Mouse (Mus musculus): Measurements from ENCODE around the gene Dis3. TPM values are rescaled to one million over a fixed set of nuclear protein-coding genes. Genes with fewer than 3 reads are reported as not detected.
A peak's percentile ranks its signal among the peaks of the same experiment; 100 is the strongest.

The Dis3 gene
- polyA plus RNA-seq (2015; fragmentation: Nextera tagmentation; extraction: Ambion mirVana): 20.5 and 26.3 TPM in 2 replicates

- Histone ChIP-seq H3K4me3 (peak within 1 kb of the TSS; percentile 88), H3K9me3 (no peaks in the 10 kb centered on the region), H3K27me3 (no peaks in the 10 kb centered on the region), H3K4me2 (peak within 1 kb of the TSS; percentile 82), H3K4me1 (replicated peaks) (peaks cover 14% of the 10 kb centered on the region), H3K36me3 (peaks cover 54% of the 10 kb centered on the region), H3K27ac (peak within 1 kb of the TSS; percentile 90), H3K9ac (peak within 1 kb of the TSS; percentile 93)
- ATAC-seq (ENCODE audit: low FRiP score): peak; percentile 100
- WGBS: under 1% methylated on average over 72 of the region's 73 CpGs
These were observed at the start of gene Dis3, which contains the start of gene Pibf1 for GRCm38 (mm10) chr14:99099267-99099966. Gene Dis3 (minus strand): TSS chr14:99099770. Gene Pibf1 (plus strand): TSS chr14:99099424.

- no peak overlapping the region for H3K9ac ChIP-seq
- 0 out of 2 replicates have a peak, but pooled peaks cover 3% of the 10 kb centered on the region for H3K4me1 ChIP-seq (replicated peaks)
- peaks cover 10% of the 10 kb centered on the region for H3K36me3 ChIP-seq
- no peak overlapping the region for H3K4me2 ChIP-seq
- no peak overlapping the region for H3K27ac ChIP-seq
- no peak for ATAC-seq (ENCODE audit: low FRiP score)
- no peaks in the 10 kb centered on the region for H3K9me3 ChIP-seq
- WGBS: 35% methylated on average over 1 of the region's 1 CpGs
- no peak overlapping the region for H3K4me3 ChIP-seq
- H3K27me3 ChIP-seq: no peaks in the 10 kb centered on the region
These were observed 47.3 kb upstream of the Dis3 start for GRCm38 (mm10) chr14:99146841-99147240.

GRCm38 (mm10) chr14:99141786-99142633 lies 42.4 kb upstream of the Dis3 start:
- no peak overlapping the region for H3K27ac ChIP-seq
- peak; percentile 95 for ATAC-seq (ENCODE audit: low FRiP score)
- no peak overlapping the region for H3K4me3 ChIP-seq
- H3K9ac ChIP-seq: no peak overlapping the region
- no peak overlapping the region for H3K4me2 ChIP-seq
- H3K36me3 ChIP-seq: peaks cover 5% of the 10 kb centered on the region
- H3K27me3 ChIP-seq: no peaks in the 10 kb centered on the region
- no peaks in the 10 kb centered on the region for H3K9me3 ChIP-seq
- H3K4me1 ChIP-seq (replicated peaks): no peaks in the 10 kb centered on the region
- WGBS: 22% methylated on average over 15 of the region's 15 CpGs

GRCm38 (mm10) chr14:99140036-99140435 lies 40.5 kb upstream of the Dis3 start:
- Histone ChIP-seq H3K9ac (no peak overlapping the region), H3K36me3 (peaks cover 16% of the 10 kb centered on the region), H3K27ac (no peak overlapping the region), H3K27me3 (no peaks in the 10 kb centered on the region), H3K4me3 (no peak overlapping the region), H3K9me3 (no peaks in the 10 kb centered on the region), H3K4me1 (replicated peaks) (no peaks in the 10 kb centered on the region), H3K4me2 (no peak overlapping the region)
- 94% methylated on average over 2 of the region's 2 CpGs for WGBS
- no peak for ATAC-seq (ENCODE audit: low FRiP score)

DNA sequence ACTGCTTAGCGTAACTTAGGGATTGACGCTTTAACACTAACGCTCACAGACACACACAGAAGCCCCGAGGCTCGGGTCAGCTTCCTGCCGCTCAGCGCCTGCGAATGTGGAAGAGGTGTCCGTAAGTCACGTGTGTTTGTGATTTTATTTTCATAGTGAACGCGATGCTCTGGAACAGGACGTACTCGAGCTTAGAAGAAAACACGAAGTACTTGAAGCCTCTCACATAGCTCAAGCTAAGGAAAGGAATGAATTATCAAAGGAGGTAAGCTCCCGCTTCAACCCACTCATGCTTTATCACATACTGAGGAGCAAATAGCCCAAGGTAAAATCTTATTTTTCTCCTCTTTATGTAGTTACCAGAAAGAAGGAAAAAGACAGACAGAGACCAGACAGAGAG lies 36.7 kb upstream of the Dis3 start:
- Histone ChIP-seq H3K9ac (no peak overlapping the region), H3K4me2 (no peak overlapping the region), H3K9me3 (no peaks in the 10 kb centered on the region), H3K36me3 (peaks cover 20% of the 10 kb centered on the region), H3K4me3 (no peak overlapping the region), H3K4me1 (replicated peaks) (no peaks in the 10 kb centered on the region), H3K27ac (no peak overlapping the region), H3K27me3 (no peaks in the 10 kb centered on the region)
- no peak for ATAC-seq (ENCODE audit: low FRiP score)
- 95% methylated on average over 16 of the region's 16 CpGs for WGBS

GRCm38 (mm10) chr14:99135761-99136160 lies 36.2 kb upstream of the Dis3 start:
- WGBS: 91% methylated on average over 9 of the region's 9 CpGs
- Histone ChIP-seq H3K9ac (no peak overlapping the region), H3K27me3 (no peaks in the 10 kb centered on the region), H3K36me3 (peaks cover 20% of the 10 kb centered on the region), H3K4me2 (no peak overlapping the region), H3K4me1 (replicated peaks) (no peaks in the 10 kb centered on the region), H3K9me3 (no peaks in the 10 kb centered on the region), H3K4me3 (no peak overlapping the region), H3K27ac (no peak overlapping the region)
- ATAC-seq (ENCODE audit: low FRiP score): no peak

GRCm38 (mm10) chr14:99134048-99134447 lies 34.5 kb upstream of the Dis3 start:
- Histone ChIP-seq H3K27me3 (no peaks in the 10 kb centered on the region), H3K27ac (no peak overlapping the region), H3K36me3 (peaks cover 20% of the 10 kb centered on the region), H3K9me3 (no peaks in the 10 kb centered on the region), H3K9ac (no peak overlapping the region), H3K4me3 (no peak overlapping the region), H3K4me1 (replicated peaks) (no peaks in the 10 kb centered on the region), H3K4me2 (no peak overlapping the region)
- WGBS: 93% methylated on average over 2 of the region's 2 CpGs
- ATAC-seq (ENCODE audit: low FRiP score): no peak

DNA sequence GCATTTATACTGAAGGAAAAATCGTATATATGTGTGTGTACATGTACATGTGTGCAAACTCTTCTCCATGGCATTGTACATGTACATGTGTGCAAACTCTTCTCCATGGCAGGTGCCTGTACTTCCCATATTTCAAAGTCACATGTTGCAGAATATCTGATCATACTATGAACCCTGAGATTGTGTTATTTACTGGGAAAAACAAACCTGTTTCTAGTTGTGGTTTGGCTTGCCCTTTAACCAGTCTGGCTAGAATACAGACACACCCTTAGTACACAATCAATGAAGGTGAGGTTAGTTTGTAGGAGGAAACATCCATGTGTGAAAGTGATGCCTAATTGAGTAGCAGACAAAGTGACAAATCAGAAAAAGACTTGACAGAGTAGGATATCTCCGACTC lies 29.5 kb upstream of the Dis3 start:
- Histone ChIP-seq H3K4me3 (no peak overlapping the region), H3K27me3 (no peaks in the 10 kb centered on the region), H3K36me3 (peaks cover 5% of the 10 kb centered on the region; the same call in 1 of the 2 replicates), H3K27ac (no peak overlapping the region), H3K9me3 (no peaks in the 10 kb centered on the region), H3K4me2 (no peak overlapping the region), H3K4me1 (replicated peaks) (no peaks in the 10 kb centered on the region), H3K9ac (no peak overlapping the region)
- ATAC-seq (ENCODE audit: low FRiP score): no peak
- WGBS: 91% methylated on average over 2 of the region's 2 CpGs

DNA sequence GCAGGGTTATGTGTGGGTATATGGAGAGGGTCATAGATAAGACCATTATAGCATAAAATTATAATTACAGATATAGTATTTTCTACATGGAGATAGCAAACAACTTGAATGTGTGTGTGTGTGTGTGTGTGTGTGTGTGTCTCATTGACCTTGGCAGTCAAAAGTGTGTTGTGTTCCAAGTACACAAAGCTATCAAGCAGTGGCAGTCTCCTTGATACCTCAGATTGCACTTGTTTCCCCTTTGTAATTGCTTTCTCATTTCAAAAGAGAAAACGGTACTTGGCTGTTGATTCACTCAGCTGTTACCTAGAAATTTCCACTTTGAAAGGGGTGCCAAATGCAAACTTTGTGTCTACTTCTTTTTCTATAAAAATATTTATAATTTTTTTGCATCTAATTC lies 27.9 kb upstream of the Dis3 start:
- Histone ChIP-seq H3K4me3 (no peak overlapping the region), H3K27me3 (no peaks in the 10 kb centered on the region), H3K27ac (no peak overlapping the region), H3K4me2 (no peak overlapping the region), H3K9me3 (no peaks in the 10 kb centered on the region), H3K4me1 (replicated peaks) (no peaks in the 10 kb centered on the region), H3K36me3 (0 out of 2 replicates have a peak, but pooled peaks cover 2% of the 10 kb centered on the region), H3K9ac (no peak overlapping the region)
- 90% methylated on average over 1 of the region's 1 CpGs for WGBS
- ATAC-seq (ENCODE audit: low FRiP score): no peak

DNA sequence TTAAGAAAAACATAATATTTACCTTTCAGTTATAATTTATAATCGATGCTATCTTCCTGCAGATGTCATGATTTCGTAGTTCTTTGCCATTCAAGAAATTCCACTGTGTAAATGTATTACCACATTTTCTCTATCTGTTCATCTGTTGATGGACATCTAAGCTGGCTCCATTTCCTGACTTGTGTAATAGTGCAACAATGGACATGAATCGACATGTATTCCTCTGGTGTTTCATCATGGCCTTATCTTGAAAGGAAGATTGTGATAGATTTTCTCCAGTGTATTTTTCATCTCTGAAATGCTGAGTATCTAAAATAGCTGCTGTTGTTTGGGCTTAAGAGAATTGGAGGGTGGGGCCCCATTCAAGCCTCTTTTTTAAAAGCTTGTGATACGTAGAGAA lies 27.1 kb upstream of the Dis3 start:
- H3K4me3 ChIP-seq: no peak overlapping the region
- H3K27me3 ChIP-seq: no peaks in the 10 kb centered on the region
- H3K9me3 ChIP-seq: no peaks in the 10 kb centered on the region
- WGBS: 92% methylated on average over 4 of the region's 4 CpGs
- H3K27ac ChIP-seq: no peak overlapping the region
- H3K4me1 ChIP-seq (replicated peaks): no peaks in the 10 kb centered on the region
- H3K36me3 ChIP-seq: peaks cover 6% of the 10 kb centered on the region
- no peak for ATAC-seq (ENCODE audit: low FRiP score)
- no peak overlapping the region for H3K9ac ChIP-seq
- no peak overlapping the region for H3K4me2 ChIP-seq

GRCm38 (mm10) chr14:99124076-99124475 lies 24.5 kb upstream of the Dis3 start:
- Histone ChIP-seq H3K4me3 (no peak overlapping the region), H3K36me3 (peaks cover 6% of the 10 kb centered on the region), H3K27me3 (no peaks in the 10 kb centered on the region), H3K9me3 (no peaks in the 10 kb centered on the region), H3K4me2 (no peak overlapping the region), H3K9ac (no peak overlapping the region), H3K4me1 (replicated peaks) (no peaks in the 10 kb centered on the region), H3K27ac (no peak overlapping the region)
- ATAC-seq (ENCODE audit: low FRiP score): no peak
- WGBS: 86% methylated on average over 4 of the region's 4 CpGs

DNA sequence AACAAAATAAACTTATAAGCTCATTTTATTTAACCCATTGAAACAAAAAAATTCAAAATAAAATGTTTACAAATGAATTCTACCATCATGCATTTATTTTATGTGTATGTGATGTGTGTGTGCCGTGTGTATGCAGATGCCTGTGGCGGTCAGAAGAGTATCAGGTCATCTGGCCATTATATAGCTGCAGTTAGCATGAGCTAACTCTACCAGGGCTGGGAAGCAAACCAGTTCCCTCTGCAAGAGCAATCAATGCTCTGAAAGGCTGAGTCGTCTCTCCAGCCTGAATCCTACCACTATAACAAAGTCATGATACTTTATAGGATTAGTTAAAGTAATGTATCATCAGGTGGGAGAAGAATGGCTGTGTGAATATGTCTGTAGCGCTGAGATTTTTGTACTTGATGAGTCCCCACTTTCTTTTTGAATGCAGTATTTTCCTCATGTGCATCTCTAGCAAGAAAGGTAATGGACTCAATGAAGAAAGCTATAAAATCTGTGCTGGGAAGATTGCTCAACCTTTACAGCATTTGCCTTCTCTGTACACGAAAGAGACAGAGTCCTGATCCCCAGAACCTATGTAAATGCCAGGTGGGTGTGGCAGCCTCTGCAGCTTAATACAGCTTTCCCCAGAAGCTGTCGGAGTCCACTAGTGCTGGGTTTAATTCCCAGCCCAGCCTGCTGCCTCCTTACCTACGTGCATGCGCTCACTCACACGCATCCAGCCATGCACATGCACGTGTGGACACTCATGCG lies 22.2 kb upstream of the Dis3 start:
- Histone ChIP-seq H3K27ac (no peak overlapping the region), H3K36me3 (peaks cover 11% of the 10 kb centered on the region), H3K4me1 (replicated peaks) (no peaks in the 10 kb centered on the region), H3K4me2 (no peak overlapping the region), H3K9ac (no peak overlapping the region), H3K9me3 (no peaks in the 10 kb centered on the region), H3K27me3 (no peaks in the 10 kb centered on the region), H3K4me3 (no peak overlapping the region)
- WGBS: 91% methylated on average over 11 of the region's 11 CpGs
- no peak for ATAC-seq (ENCODE audit: low FRiP score)

Measured in hindbrain, embryonic 13.5 days (tissue).